Mouse (Mus musculus): Measurements from ENCODE around the gene Mxi1. TPM values are rescaled to one million over a fixed set of nuclear protein-coding genes. Genes with fewer than 3 reads are reported as not detected.

Mxi1 gene
- total RNA-seq, 2 experiments from 2014 or later: 71.1 to 156 TPM

DNA sequence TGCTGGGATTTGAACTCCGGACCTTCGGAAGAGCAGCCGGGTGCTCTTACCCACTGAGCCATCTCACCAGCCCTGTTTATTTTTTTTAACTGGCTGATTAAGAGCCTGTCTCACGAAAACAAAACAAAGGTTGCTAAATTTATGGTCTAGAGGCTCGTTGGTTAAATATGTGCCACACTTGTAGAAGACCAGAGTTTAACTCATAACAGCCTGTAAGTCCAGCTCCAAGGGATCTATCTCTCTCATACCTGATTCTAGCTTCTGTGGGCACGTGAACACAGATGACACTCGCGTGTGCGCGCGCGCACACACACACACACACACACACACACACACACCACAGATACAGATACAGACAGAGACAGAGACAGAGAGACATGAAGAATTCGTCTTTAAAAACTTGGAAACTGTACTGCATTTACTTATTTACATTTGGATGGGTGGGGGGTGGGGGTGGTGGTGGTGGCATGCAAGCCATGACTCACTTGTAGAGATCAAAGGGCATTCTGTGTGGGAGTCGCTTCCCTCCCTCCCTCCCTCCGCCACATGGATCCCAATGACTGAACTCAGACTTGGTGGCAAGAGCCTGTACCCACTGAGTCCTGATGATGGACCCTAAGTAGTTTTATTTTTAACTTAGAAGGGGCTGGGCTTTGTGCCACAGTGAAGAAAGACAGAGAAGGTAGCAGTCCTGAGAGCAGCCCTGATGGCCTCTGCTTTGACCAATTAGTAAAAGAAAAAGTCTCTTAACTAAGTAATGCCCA, 103.5 kb downstream of the Mxi1 start:
- ATAC-seq (replicated peaks; ENCODE audit: low FRiP score, poor library complexity, severe bottlenecking): no peak

DNA sequence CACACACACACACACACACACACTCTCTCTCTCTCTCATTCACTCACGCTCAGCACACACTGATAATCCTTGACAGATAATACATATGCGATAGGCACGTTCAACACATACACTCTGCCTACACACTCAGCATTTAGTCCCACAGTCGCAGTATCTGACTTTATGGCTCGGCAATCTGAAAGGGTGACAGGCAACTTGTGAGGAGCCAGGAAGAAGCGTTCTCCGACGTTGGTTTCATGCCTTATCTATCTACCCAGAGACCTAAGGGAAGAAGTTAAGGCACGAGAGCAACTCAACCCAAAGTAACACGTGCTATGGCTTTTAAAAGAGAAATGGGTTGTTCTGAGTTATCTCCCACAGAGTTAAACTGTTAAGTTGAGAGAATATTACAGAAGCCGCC, 104.3 kb downstream of the Mxi1 start:
- ATAC-seq (replicated peaks; ENCODE audit: low FRiP score, poor library complexity, severe bottlenecking): no peak

DNA sequence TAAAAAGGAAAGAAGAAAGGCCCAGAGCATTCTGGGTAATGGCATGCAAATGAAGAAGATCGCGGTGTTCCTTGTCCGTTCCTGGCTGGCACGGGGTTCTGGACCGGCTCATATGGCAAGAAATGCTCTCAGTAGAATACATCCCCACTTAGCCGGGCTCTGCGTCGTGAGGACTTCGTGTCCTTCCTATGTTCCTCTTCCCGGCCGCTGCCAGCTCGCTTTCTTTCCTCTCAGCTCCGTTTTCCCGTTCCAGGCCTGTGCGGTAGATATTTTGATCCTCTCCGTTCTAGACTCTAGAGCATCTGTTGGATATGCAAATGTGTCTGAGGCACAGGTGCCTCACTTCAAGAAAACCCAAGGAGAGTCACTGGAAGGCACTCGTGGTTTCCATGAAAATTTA, 104.9 kb downstream of the Mxi1 start:
- ATAC-seq (replicated peaks; ENCODE audit: low FRiP score, poor library complexity, severe bottlenecking): no peak

DNA sequence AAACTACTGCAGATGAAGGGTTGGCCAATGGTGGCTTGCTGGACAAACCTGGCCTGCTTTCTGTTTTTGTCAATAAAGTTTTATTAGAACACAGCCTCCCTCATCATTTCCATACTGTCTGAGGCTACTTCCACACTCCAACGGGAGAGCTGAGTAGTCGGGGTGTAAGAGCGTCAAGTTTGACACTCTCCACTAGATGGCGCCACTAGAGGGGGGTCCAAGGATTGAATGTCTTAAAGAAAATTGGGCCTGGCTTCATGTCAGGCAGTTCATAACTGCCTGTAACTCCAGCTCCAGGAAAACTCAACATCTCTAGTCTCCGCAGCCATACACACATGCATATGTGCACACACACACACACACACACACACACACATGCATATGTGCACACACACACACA, 109.5 kb downstream of the Mxi1 start:
- 0 out of 2 replicates have a peak, but pooled peaks have one; percentile 39 for ATAC-seq (replicated peaks; ENCODE audit: low FRiP score, poor library complexity, severe bottlenecking)

DNA sequence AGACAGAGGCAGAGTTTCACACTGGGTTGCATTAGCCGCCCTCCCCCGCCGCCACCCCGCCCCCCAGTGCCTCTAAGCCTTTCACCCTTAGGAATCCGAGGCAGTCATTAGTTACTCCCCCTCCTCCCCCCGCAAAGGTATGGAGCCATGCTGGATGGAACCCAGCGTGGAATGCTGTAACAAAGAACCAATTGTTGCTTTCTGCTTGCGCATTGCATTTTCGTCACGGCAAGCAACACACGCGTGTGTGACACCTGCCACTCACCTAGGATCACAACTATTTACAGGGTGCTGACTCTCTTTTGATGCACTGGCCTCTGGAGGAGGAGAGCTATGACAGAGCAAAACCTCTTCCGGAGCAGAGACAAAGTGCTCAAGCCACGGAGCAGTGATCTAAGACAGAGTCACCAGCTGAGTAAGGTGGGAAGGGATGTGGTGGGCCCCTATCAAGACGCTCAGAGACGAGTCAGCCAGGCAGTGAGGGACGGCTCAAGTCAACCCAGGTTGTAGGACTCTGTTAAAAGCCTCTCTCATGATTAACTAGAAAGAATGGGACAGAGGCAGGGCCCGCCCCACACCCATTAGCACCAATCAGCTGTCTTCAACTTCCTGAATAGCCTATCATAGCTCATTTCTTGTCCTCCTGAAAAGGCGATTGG, 110.7 kb downstream of the Mxi1 start:
- ATAC-seq (replicated peaks; ENCODE audit: low FRiP score, poor library complexity, severe bottlenecking): 0 out of 2 replicates have a peak, but pooled peaks have one; percentile 40

DNA sequence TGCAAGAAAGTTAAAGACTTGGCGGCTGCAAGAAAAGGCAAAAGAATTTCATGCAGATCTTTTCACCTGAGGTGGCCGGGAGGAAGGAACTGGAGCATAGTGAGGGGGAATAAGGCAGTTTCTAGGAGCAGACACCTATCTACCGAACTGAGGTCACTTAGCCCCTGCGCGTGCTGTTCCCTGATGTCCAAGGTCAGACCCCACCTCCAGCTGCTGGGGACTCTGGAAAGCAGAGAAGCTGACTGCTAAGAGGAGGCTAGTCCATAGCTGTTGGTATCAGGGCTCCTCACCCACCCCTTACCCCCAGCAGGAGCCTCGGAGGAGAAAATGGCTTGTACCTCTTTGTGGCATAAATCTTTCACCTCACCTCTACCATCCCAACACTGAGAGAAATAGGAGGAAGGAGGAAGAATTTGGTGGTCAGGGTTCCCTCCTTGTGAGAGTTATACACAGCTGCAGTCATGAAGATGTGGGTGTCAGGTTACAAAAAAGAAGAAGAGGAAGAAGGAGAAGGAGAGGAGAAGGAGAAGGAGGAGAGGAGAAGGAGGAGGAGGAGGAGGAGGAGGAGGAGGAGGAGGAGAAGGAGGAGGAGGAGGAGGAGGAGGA, 111.4 kb downstream of the Mxi1 start:
- no peak for ATAC-seq (replicated peaks; ENCODE audit: low FRiP score, poor library complexity, severe bottlenecking)

DNA sequence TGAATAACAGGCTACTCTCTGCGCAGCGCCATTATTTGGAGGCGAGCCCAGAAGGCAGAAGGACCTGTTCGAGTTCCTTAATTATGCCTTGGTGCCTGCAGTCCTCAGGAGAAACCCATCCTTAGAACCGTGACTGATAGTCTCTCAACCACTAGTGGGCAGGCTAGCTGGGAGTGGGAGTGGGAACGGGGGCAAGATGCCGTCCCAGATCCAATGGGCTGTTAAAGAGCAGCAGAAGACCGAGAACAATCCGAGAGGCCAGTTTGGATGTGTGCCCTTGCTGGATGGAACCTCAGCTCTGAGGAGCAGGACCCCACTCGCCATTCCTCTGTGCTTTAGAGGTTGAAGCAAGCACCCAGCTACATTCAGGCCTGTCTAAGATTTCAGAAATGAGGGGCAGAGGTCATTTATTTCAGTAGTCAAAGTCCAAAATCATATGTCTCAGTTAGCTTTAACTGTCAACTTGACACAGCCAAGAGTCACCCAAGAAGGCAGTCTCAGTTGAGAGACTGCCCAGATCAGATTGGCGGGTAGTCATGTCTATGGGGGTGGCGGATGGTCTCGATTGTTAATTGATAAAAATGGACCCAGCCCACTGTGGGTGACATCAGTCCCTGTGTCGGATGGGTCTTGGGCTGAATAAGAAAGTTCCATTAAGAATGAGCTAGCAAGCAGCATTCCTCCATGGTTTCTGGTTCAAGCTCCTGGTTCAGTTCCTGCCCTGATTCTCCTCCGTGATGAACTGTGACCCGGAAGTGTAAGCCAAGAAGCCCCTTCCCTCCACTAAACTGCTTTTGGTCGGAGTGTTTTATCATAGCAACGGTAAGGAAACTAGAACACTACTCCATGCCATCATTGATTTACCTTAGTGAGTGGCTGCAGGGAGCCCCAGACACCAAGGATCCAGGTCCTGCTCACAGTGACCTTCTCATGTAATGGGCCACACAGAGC, 112.3 kb downstream of the Mxi1 start:
- no peak for ATAC-seq (replicated peaks; ENCODE audit: low FRiP score, poor library complexity, severe bottlenecking)

DNA sequence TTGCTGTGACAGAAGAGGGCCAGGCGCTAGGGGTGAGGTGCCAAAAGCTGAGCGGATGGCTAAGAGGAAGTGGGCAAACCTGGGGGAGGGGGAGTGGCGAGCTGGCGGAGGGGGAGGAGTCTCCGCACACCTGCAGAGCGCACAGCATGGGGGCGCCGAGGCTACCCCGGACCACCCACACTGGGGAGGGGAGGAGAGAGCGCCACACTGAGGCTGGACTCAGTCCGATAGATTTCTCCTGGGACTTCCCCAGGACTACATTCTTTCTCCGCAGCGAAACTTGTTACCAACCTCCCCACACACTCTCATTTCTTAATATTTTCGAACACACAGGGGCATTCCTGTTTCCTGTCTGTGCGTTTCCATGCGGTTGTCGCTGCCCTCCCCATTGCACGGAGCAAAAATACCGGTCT, 113.0 kb downstream of the Mxi1 start:
- no peak for ATAC-seq (replicated peaks; ENCODE audit: low FRiP score, poor library complexity, severe bottlenecking)

DNA sequence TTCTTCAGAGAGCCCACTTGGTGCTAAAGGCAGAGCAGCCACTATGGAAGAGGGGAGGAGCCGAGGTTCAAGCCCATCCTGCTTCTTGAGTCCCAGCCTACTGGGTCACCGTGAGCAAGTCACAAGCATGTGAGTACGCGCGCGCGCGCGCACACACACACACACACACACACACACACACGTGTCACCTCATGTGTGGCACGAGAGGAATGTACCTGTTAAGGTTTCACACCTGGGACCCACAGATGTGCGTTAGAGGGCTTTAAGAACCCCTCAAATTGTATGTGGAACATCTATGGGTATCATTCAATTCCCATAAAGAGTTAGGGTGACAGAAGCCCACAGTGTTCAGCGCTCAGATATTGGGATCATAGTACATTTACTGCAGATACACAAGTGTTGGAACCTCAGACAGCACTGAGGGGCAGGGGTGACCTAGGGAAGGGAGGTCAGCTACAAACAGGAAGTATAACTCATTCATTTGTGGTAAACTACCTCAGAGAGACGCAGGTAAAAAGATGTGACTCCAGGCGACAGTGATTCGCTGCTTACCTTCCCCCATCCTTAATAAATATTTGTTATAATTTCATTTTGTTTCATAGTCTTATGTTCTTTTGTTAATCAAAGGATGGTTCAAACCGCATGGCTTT, 113.6 kb downstream of the Mxi1 start:
- ATAC-seq (replicated peaks; ENCODE audit: low FRiP score, poor library complexity, severe bottlenecking): no peak

DNA sequence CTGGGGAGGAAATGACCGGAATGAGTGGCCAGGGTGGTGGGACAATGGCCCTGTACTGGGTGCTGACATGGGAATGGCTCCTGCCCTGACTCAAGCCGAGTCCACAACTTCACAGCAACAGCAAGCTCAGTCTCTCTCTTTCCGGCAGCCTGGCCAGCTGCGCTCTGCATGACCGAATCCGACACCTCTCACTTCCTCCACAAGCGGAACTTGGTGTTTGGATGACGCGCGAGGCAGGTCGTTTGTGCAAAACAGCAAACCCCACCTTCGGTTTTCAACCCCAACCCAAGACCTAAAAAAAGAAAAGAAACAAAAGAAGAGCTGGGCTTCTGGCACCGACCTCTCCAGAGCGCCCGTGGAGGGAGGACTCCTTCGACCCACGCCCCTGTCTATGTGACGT, 114.3 kb downstream of the Mxi1 start:
- ATAC-seq (replicated peaks; ENCODE audit: low FRiP score, poor library complexity, severe bottlenecking): no peak

Other genes starting within 250 kb of the Mxi1 start
- gene Add3, start 170.1 kb upstream of the Mxi1 start, total RNA-seq (2015; ENCODE audit: low replicate concordance): 38.0 and 46.8 TPM in 2 replicates
- 35.1 and 35.5 TPM in 2 replicates for gene Add3, start 170.1 kb upstream of the Mxi1 start, total RNA-seq (2017; ENCODE audit: low replicate concordance)
- gene Gm10197, start 61.2 kb downstream of the Mxi1 start, total RNA-seq (2015; ENCODE audit: low replicate concordance): not detected in 2 replicates
- not detected in 2 replicates for gene Gm10197, start 61.2 kb downstream of the Mxi1 start, total RNA-seq (2017; ENCODE audit: low replicate concordance)
- gene Smndc1, start 80.1 kb downstream of the Mxi1 start, total RNA-seq (2015; ENCODE audit: low replicate concordance): 17.5 and 29.0 TPM in 2 replicates
- 17.3 and 18.9 TPM in 2 replicates for gene Smndc1, start 80.1 kb downstream of the Mxi1 start, total RNA-seq (2017; ENCODE audit: low replicate concordance)
- 1.9 and 2.9 TPM in 2 replicates for gene Dusp5, start 218.6 kb downstream of the Mxi1 start, total RNA-seq (2015; ENCODE audit: low replicate concordance)
- 0.42 and 1.8 TPM in 2 replicates for gene Dusp5, start 218.6 kb downstream of the Mxi1 start, total RNA-seq (2017; ENCODE audit: low replicate concordance)